Mouse (Mus musculus) frontal cortex, postnatal 10 days (tissue): ENCODE measurements at regions not wholly inside any gene's neighbourhood (a gene's known extent, or its start where the extent isn't known, plus 50 kb on each side); places are given as distances from the start of the nearest gene placed in this dataset.
"Not testable (repeated sequence)": the region's sequence is repeated elsewhere in the genome, so short reads cannot be mapped to it uniquely, and the experiment has no call there.

Experiments used
- DNase-seq, 2 experiments: peaks; one replicate each; pipeline ENCODE4 v3.0.0; 2022; ENCODE audit warnings: low spot score in 2 of 2, mixed read lengths in 1 of 2

DNA sequence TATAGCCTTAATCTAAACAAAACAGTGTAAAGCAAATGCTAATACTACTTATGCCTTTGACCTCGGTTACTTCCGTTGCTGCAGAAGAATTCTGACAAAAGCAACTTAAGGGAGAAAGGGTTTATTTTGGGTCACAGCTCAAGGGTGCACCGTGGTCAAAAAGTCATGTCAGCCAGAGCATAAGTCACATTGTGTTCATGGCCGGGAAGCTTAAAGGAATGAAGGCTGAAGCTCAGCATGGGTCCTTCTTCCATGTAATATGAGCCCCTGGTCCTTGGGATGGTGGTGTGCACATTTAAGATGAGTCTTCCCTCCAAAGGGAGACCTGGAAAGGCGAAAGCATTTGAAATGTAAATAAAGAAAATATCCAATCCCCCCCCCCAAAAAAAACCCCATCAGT is 212.1 kb upstream of the Tbl1xr1 start:
- DNase-seq: no peak

DNA sequence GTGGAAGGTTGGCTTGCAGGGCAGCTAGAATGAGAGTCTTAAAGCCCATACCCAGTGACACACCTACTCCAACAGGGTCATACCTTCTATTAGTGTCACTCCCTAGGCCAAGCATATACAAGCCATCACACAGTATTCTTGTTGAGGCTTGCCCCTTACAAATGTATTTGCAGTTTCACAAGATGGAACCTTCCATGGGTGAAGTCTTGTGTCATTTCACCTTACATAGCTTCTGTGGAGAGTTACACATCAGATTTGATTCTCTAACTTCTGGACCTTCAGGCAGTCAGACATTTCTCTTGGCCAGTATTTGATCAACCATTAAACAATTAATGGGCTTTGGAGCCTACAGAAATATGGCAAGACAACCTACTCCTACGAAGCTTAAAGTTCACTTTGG is 210.6 kb upstream of the Tbl1xr1 start:
- no peak for DNase-seq

DNA sequence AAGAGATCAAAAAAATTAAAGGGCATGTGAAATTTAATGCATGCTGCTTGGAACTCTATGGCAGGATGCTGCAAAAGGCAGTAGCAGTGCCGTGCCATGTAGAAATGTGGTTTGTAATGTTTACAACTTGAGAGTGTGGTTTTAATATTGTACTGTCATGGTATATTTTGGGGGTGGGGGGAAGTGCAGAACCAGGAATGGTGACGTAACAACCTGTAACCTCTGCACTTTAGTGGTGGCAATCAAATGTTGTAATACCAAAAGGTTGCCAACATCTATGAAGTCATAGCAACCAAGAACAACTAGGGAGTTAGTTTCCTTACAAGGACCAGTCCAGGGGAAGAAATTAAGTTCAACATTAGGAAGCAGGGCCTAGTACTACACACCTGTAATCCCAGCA is 198.1 kb upstream of the Tbl1xr1 start:
- DNase-seq: no peak

DNA sequence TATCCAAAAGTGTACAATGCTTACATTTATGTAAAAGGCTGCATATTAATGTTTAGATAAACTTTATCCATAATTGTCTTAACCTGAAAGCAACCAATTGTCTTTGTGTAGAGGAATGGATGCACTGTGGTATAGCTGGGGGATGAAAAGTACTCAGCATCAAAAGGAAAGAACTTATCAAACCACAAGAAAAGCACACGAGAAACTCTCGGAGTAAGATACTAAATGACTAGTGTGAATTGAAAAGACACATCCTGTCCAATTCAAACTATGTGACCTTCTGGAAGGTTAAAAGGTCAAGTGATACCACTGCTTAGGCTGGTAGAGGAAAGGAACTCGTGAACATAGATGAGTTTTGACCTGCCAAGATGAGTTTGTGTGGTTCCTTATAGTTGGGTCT is 192.2 kb upstream of the Tbl1xr1 start:
- no peak for DNase-seq

DNA sequence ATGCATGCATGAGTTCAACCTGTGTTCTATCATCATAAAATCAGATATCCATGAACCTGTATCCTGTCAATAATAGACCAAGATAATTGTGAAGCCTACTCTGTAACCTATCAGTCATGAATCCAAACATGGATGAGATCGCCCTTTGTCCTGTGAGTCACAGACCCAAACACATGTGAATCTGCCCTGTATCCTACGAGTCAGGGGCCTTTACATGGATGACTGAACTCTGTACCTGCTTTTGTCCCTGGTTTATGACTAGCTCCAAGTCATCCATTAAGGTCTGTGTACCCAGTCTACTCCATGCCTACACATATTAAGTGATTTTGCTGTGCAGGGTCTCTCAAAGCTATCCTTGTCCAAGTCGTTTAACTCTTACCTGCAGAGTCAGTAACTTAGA is 187.7 kb upstream of the Tbl1xr1 start:
- no peak for DNase-seq

DNA sequence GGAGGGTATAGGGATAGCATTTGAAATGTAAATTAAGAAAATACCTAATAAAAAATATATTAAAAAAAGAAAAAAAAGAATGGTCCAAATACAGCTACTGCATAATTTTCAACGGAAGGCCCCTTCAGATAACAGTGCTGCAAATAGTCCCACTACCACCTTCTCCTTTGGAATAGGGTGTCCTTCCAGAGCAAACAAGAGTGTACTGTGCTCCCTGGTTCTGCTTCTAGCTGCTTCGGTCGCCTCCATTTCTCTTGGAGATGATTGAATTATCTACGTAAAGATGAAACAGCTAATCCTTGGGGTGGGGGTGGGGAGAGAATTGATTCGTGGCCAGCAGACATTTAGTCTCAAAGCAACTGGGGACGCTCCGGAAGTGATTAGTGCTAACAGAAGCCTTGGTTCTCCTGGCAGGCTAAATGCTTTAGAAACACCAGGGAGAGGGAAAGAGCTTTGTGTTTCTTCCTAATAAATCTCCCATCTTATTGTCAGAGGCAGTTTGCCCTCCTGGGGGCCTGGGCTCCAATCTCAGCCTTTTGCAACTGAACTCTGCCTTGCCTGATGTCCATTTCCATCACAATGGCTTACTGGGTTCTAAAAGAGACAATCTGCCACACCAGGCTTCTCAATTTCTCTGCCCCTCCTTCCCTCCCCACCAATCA is 184.5 kb upstream of the Tbl1xr1 start:
- no peak for DNase-seq

DNA sequence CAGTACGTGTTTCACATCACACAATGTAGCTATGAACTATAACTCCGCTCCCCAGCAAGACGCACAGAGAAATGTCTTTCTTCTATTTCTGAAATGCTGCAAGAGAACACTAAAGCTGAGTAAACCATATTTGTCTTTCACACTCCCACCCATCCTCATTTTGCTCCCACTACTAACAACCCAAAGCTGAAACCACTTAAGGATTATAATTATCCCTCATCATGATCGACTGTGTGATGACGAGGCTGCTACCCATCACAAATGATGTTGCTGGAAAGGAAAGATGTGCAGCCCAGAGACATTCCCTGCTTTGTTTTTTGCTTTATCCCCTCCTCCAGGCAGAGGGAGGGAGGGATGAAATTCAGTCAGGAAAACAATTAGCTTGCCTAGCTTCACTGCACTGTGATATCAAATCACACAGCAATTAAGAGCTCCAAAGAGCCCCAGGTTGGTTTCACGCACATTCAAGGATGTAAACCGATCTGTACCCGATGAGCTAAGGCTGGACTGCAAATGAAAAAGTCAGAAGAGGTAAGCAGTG is 183.5 kb upstream of the Tbl1xr1 start:
- peak; percentile 24 to 27 for DNase-seq

DNA sequence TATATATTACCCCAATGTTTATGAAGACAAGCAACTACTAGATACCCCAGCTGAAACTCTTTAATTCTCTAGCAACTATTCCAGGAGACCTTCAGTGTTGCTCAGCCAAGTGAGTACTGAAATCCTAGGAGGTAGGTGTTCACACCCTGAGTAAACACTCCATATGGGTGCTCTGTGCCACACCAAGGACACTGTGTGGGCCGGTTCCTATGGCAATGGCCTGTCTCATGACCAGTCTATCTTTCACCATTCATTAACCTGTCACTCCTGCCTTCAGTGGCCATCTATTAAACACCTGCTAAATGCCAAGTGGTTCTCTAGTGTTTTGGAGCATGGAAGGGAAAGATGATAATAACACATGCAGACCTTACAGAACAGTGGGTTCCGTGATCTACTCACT is 180.9 kb upstream of the Tbl1xr1 start:
- DNase-seq: no peak

DNA sequence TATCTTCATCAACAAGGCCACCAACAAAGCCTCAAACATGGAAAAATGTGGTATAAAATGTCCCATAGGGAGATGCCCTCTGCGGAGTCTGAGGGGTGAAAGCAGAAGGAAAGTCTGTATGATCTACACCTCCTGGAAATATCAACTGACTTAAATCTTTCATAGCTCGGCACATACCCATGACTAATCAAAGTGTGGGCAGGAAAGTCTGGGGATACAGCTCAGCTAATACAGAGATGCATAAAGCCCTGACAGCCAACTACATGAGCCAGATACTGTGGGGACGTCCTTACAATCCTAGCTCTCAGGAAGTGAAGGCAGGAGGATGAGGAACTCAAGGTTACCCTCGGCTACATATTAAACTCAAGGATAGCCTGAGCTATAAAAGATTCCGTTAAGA is 178.2 kb upstream of the Tbl1xr1 start:
- no peak for DNase-seq

DNA sequence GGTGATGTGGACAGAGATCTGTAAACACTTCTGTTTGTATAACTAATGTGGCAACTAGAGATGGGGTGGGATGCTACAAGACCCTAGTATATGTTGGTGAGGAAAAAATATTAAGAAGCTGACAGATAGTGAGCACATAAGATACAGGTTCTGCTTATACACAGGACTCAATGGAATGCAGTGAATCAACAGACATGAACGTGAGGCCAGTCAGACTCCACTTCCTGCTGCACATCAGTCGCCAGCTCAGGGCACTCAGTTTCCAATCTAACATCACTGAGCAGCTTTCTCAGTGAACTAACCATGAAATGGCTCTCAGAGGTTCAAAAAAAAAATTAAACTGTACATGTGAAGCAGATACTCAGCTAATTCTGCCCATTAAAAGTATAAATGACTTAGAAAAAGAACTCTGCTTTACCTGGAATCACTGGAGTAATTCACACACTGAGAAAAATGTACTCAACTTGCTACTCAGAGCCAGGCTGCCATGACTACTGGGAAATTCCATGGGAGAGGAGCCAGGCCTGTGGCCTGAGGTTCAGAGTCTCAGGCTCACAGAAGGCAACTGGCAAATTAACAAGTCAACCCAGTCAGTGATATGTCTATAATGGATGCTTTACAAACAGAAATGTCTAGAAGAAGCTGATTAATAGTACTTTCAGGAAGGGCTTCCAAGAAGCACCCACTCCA is 170.9 kb upstream of the Tbl1xr1 start:
- no peak for DNase-seq

DNA sequence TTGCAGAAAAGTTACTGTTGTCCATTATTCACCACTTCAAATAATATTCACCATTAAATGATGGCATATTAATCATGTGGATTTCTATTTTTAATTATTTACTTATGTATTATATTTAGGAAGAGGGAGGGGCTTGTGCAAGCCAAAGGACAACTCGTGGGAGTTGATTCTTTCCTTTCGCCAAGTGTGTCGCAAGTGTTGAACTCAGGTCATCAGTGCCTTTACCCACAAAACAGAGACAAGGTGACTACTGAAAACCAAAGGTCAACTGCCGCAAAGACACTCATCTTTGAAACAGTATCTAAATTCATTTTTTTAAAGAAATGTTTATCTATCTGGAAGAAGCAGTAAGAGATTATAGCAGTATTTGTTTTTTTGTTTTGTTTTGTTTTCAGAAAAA is 167.6 kb upstream of the Tbl1xr1 start:
- no peak for DNase-seq

DNA sequence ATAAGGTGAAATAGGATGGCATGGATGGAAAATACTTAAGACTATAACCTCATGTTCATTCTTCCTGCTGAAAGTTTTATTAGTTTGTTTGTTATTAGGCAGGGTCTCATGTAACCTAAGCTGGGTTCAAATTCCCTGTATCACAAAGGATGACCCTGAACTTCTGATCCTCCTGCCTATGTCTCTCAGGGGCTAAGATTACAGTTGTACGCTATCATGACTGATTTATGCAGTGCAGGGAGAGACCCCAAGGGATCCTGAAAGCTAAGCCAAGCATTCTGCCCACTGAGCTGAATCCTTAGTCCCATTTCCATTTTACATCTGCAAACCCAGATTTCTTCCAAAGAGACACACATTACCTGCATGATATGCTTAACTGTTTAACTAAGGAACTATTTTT is 166.4 kb upstream of the Tbl1xr1 start:
- no peak for DNase-seq

DNA sequence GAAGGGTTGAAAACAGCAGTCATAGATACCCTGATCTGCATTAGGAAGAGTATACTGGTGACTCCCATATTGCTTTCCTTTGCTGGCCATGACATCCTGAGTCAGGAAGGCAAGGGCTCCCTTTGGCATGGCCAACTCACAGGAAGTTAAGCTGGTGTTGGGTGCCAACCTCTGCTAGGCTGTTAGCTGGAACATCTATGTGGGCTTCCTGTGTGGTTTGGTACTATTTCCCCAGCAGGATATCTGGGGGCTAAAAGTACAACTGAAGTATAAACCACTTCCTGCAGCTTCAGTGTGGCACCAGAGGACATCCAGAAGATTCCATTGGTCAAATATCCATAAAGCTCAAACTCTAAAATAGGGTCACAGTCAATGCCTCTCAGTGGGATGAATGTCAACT is 165.4 kb upstream of the Tbl1xr1 start:
- DNase-seq: no peak

DNA sequence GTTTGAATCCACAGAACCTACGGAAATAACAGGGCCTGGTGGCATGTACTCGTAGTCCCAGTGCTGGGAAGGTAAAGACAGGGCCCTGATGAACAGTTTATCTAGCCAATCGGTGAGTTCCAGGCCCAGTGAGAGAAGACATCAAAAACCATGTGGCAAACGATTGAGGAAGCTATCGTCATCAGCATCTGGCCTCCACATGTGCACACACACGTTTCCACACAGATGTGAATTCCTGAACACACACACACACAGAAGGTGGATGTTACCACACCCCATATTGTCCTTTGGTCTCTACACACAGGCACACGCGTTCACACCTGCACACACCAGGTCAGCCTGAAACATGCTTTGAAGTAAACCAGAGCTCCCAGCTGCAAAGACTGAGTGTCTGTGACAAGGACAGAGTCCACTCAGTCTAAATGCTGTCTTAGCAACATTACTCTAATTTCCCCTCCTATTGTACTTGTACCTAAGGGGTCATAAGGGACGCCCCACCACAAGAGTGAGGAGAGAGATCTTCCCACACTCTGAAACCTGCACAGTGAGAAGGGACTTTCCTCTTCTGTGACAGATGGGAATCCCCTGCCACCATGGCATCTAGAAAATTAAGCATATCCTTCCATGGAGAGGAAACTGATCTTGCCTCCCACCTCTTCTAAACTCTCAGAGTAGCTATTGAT is 159.1 kb upstream of the Tbl1xr1 start:
- no peak for DNase-seq

DNA sequence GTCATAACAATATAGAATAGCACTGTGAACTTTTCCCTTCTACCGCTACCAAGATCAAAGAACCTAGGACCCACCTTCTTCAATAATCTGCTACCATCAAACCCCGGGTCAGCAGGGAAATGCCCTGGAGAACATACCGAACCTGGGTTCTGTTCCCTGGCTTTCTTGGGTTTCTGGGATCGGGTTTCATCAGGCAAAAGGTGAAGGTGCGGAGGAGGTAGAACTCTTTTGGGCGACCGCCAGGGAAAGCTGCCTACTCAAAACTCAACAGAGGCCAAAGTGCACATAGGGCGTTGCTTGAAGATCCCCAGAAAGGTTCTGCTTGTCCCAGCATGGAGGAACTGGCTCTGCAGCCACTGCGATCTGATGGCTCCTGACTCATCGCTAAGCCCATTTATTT is 158.0 kb upstream of the Tbl1xr1 start:
- DNase-seq: no peak

DNA sequence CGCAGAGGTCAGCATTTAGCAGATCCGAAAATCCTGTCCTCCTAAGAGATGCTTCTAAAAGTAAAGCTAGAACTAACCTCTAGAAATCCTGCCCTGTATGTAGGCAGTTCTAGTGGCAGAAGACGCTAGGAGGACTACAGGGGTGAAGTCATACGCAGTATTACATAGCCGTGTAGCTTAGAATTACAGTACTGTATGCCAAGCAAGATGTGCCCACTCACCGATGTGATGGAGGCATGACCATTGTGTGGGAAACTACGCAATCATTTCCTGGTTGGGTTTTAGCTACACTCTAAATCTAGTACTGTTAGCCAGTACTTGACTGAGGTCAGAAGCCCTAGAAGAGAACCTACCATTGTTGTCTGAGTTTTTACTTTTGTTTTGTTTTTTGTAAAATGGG is 156.5 kb upstream of the Tbl1xr1 start:
- no peak for DNase-seq

DNA sequence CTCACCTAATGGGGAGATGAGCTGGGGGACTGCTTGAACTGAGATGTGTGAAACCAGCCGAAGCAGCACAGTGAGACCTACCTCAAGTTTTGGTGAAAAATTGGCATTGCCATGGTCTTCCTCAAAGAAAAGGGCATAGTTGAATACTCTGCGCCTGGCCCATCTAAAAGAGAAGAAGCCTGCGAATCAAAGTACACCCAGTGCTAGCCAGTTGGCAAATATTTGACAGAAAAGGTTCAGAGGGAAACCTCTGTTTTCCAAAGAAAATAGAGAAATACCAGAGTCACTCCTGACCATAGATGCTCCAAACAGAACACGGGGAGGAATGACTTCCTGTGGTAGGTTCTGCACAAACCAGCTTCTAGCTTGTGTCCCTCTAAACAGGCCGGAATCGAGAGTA is 144.5 kb upstream of the Tbl1xr1 start:
- no peak for DNase-seq

DNA sequence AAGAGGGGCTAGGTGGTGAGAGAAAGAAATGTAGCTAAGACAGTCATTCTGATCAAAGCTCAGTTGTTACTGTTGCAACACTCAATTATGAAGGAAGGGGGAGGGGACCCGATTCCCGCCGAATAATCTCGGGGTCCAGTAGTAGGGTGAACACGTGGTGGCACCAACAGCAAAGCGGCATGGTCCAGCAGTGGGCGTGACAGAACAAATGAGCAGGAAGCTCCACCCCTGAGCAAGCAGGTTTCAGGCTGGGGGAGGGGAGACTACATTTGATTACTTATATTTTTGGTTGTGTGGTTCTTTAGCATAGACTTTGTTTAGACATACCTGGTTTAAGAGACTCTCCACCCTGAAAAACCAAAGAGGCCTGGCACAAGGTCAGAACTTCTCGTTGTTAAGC is 143.8 kb upstream of the Tbl1xr1 start:
- not testable (repeated sequence) for DNase-seq

DNA sequence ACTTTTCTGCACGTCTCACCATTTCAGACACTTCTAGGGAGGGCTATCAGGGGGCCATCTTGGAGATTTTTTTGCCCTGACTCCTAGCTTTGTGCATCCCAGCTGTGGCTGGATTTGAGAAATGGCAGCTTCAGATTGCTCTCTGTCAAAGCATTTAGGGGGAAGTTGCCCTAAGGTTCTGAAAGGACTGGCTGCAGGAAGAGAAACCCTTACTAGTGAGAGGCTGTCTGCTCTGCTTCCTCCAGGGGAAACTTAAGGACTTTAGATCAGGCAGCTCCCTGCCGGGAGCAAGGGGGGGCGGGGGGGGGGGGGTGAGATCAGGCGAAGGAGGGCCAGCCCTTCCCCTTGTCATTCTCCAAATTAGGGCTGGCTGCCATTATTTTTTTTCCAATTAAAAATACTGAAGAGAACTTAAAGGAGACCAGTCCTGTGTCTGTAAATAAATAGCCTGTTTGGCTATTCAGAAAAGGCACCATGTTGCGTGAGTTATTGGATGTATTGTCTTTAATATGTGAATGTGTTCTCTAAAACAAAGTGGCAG is 141.7 kb upstream of the Tbl1xr1 start:
- DNase-seq: no peak

DNA sequence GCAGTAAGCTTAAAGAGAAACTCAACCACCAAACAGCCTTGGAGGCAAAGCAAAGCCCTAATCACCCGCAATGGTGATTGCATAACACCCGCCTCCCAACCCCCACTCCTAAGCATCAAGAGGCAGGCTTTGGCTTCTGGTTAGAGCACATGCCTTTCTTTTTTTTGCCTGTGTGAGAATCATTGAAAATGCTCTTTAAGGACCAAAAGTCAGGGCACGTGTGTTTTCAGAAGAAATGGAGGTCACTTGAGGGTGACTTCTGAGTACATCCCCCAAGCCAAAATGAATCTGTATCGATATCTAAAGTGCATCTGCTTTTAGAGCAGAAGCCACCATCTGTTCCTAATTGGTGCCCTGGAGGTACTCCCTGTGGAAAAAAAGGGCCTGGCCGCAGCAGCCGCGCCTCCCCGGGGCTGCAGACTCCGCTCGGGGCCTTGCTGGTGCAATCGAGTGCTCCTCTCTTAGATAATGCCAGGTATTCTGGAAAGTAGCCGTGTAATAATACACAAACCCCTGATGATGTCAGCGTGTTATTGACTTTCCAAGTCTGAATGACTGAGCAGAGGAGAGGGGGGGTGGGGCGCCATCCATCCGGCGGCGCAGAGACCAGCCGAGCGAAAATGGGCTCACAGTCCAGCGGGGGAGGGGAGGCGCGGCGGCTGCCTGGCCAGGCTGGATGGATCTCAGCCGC is 140.7 kb upstream of the Tbl1xr1 start:
- DNase-seq: peak; percentile 85 to 90

DNA sequence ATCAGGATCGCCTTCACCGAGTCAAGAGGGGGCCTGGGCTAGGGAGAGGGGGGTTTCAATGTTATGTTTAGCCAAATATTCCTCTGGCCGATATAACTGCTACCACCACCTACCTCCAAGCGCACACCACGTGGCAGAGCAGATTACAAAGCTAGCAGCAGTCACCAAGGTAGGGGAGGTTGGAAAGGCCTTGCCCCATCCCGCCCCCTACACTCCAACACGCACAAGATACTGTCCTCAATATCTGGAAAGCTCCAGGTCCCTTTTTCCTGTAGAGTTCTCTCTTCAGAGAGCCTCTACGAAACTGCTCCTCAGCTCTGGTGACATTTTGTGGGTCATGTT is 140.2 kb upstream of the Tbl1xr1 start:
- DNase-seq: no peak

DNA sequence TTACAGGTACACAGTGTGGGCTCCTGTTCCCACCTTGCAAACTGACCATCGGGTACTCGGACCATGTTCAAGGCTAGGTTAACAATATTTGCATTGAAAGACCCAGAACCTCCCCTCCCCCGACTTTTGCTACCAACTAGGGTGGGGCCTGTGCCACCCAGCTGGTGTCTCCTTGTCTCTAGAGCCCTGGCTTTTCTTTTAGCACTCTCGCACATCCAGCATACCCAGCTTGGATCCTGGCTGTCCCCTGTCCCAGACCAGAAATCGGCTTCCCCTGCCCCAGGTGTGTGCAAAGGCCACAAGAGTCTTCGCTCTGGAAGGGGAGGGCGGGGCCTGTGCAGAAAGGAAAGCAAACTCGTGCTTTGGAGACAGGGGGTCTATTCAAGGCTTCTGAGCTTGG is 139.8 kb upstream of the Tbl1xr1 start:
- peak in 1 of 2 experiments; percentile 37 for DNase-seq
